Mouse (Mus musculus): ENCODE measurements around the gene Npcd. TPM values are rescaled to one million over a fixed set of nuclear protein-coding genes. Genes with fewer than 3 reads are reported as not detected.
A peak's percentile ranks its signal among the peaks of the same experiment; 100 is the strongest.

Npcd gene
- polyA plus RNA-seq (2015; fragmentation: Nextera tagmentation; extraction: Ambion mirVana) = not detected in 2 replicates

DNA sequence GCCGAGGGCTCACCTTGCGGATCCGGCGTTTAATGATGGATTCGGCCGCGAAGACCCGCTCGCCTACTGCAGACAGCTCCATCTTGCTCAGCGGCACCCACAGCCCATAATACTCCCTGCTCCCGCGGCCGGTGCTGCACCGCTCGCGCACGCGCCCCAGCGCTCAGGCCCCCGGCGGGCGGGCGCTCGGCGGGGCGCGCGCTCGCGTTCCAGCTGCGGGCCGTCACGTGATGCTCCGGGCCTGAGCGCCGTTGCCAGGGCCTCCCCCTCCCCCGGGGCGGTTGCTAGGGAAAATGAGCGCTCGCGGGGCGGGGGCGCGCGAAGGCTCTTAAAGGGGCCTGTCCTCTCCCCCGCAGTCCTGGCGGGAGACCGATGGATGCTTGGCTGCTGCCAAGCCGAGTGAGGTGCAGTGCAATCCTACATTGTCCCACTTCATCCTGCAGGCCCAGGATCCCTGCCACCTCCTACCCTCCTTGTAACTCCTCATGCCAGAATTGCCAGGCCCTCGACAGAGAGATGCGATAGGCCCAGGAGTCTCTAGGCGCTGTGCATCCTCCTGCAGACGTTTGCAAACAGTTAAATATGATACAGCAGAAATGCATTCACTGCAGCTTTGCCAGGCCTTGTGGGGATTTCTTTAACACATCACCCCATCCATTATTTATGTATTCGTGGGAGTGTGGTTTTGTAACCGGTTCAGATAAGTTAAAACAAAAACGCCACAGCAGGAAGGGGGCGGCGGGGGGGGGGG lies at the start of gene Npcd, which contains the start of gene Cbx6:
Gene Npcd, minus strand, starts transcription at position 108 of the 751 bp plus-strand sequence.
Gene Cbx6, minus strand, starts transcription at position 559 of the 751 bp plus-strand sequence.
- DNase-seq (ENCODE audit: low spot score) = peak; percentile 96

DNA sequence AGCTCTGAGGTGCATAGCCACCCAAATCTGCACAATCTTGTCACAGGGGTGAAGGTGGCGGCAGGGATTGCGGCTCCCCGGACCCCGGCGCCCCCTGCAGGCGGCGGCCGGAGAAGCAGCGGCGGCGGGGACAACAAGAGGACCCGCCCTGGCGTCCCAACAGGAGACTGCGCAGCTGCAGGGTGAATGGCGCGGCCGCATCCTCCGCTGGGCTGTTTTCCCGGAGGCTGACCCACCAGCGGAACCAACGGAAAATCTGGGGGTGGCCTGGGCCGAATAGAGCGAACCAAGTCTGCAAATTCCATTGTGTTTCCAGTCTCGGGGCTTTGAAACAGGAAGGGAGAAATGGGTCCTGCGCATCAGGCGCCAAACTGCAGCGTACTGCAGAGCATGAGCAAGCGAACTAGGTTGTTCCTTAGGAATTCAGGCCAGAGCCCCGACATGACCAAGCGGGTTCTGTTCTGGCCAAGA lies 49.4 kb upstream of the Npcd start:
- DNase-seq (ENCODE audit: low spot score) = peak; percentile 90

DNA sequence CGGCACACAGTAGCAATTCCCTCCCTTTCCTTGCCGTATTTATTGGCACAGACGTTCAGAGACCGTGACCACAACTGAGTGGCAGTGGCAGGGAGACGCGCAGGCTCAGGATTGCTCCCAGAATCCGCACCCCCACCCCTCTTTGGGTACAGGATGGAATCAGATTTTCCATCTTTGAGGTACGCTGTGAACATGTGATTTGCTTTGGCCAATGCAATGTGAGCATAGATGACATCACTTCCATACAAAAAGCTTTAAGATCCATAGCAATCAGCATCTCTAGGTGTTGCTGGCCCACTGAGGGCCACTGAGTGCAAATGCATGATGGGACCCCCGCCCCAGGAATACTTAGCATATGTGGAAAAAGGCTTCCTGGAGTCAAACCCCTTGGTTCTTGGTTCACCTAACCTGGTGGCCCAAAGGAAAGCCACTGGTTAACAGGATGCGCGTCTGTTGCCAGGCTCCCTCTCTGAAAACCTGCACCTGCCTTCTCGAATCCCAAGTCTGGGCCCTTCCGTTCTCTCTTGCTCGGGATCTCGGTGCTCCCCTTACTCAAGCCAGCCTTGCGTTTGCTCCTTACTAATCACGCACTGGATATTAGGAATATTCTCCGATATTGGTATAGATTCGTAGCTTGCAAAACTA lies 48.7 kb upstream of the Npcd start:
- peak; percentile 10 for DNase-seq (ENCODE audit: low spot score)

DNA sequence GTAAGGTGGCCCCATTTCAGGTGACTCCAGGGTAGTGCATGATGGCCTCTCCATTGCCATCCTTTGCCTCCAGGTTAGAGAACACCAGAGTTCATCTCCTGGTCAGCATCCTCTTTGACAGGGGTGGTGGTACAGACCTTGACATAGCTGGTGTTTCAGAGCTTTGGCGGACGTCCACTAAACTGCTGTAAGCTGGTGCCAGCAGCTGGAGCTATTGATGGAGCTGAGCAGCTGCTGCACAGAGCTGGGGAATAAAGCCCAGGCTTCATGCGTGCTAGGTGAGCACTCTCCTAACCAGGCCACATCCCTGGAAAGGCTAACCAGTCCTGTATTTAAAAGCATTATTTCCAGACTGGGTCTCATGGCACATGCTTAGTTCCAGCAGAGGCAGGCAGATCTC lies 46.4 kb upstream of the Npcd start:
- no peak for DNase-seq (ENCODE audit: low spot score)

DNA sequence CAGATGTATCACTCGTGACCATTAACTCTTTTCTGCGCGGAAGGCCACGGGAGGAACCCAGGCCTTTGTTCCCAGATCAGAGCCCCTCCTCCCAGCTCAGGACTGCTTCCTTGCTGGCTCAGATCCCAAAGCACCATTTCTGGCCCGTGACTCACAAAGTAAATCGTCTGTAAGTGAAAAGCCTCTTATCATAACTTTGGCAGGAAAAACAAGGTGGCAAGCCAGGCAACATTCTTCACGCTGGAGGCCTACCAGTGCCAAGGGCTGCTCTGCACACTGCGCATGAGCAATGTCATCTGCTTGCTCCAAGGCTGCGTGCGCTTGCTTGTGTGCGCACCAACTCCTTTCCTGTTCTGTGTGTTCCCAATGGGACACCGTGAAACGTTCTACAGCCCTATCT lies 45.3 kb upstream of the Npcd start:
- DNase-seq (ENCODE audit: low spot score) = no peak

DNA sequence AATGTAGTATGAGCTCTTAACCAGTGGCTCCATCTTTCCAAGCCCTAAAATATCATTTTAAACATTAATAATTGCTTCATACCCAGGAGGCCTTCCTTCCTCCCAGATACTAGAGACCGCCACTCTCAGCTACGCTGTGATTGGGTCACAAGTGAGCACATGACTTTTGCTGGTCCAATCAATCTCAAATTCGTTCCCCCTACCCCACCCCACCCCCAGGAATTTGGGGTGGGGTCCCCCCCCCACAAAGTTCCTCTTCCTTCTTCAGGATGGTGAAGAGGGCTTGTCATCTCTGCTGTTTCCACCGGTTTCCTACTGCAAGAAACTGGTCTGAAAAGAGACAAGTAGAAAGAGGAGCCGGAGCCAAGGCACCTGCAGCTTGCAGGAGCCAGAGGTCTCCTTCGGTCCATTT lies 44.7 kb upstream of the Npcd start:
- DNase-seq (ENCODE audit: low spot score) = no peak

DNA sequence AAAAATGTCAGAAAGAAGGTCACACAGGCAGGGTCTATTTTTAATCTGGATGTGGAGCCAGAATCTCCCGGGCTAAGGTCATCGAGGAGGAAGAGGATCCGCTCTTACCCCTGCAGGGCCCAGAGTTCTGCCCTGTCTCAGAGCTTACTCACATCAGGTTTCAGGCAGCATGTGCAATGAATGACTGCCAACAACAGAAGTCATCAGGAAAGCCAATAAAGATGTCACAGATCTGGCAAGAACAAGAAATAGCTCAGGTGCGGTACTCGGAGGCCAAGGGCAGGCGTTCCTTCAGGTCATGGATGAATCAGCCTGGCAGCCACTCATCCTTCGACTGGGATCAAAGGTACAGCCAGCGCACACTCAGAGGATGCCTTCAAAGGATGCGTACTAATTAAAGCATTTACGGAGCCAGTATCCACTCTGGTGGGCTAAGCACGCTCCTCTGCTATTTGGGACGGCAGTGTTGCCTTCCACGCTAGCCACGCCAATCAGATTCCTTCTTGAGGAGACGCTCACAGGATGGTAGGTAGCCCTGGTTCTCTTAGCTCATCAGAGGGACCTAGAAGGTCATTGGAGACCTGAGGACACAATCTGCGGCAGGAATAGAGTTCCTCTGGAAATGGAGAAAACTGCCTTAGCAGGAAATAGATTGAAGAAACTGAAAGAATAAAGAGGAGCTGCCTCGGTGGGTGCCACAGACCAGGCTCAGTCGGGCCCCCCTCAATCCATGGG lies 41.4 kb upstream of the Npcd start:
- DNase-seq (ENCODE audit: low spot score) = no peak

DNA sequence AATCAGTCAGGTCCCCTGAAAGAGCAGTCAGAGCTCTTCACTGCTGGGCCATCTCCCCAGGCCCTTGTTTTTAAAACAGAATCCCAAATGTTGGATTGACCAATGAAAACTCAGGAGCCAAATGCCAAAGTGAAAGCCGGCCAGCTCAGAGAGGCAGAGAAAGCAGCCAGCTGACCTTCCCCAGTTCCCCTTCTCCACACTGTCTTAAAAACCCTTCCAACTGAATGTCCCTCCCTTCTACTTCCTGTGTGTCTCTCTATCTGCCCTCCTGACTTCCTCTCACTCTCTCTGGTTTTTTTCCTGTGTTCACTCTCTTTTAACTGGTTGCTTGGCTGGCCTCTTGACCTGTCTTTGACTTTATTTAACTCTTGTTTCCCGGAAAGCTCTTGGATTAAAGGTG lies 40.0 kb upstream of the Npcd start:
- no peak for DNase-seq (ENCODE audit: low spot score)

DNA sequence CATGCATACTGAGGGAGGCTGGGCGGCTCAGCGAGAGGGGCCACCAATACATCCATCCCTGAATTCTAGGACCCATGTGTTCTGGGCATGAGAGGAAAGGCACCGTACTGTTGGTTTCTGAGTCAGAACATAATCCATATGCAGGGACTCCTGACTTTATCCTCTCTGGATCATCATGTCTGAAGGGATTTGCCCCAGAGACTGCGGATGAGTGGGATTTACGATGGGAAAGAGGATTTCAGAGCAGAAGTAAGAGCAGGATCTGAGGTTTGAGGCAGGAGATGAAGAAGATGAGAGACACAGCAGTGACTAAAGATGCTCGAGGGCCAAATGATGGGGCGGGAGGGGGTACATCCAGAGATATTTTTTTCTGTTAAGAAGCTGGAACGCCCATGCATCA lies 39.5 kb upstream of the Npcd start:
- DNase-seq (ENCODE audit: low spot score) = no peak

DNA sequence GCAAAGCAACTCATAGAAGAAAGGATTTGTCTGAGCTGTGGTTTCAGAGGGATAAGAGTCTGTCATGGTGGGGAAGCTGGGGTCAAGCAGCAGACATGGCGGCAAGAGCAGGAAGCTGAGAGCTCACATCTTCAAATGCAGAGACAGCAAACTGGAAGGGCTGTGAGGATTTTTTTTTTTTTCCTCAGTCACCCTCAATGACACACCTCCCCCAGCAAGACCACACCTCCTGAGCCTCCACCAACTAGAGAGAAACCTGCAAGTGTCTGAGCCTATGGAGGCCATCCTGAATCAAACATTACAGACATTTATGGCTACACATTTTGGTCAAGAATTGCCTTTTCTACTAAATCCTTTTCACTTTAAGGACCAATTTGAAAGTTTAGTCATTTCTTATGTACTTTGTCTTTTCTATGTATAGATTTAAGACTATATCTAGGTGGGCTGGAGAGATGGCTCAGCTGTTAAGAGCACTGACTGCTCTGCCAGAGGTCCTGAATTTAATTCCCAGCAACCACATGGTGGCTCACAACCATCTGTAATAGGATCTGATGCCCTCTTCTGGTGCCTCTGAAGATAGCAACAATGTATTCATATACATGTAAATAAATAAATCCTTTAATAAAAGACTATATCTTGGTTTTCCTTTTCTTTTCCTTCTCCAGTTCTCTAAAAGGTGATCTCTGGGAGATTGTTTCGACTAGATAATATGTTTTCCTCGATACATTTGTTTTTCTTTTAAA lies 33.4 kb upstream of the Npcd start:
- no peak for DNase-seq (ENCODE audit: low spot score)

DNA sequence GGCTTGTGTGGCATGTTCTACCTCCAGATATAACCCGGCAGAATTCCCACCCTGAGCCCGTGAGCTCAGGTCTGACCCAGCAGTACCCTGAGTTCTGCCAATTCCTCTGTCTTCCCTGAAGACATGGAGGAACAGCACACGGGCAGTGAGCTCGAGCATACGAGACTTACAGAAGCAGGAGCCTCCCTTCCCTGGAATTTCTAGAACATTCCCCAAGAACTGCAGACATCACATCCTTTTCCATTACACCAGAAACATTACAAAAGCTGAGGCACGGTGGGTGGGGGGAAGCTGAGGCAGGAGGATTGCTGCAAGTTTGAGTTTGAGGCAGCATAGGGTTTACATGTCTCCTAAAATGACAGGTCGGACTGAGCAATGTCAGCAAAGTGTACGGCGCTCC lies 25.8 kb upstream of the Npcd start:
- DNase-seq (ENCODE audit: low spot score) = no peak

DNA sequence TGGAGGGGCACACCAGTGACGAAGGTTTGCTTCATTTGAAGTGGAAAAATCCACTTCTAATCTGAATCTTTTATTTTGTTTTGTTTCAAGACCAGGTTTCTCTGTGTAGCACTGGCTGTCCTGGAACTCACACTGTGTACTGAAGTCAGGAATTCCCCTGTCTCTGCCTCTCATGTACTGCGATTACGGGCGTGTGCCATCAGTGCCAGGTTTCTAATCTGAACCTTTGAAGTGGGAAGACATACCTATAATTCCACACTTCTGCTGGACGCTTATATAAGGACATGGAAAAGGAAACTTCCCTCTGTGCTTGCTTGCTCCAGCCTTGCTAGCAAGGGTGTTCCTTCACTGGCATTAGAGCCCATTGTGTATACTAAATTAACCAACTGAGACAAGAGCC lies 24.9 kb upstream of the Npcd start:
- no peak for DNase-seq (ENCODE audit: low spot score)

DNA sequence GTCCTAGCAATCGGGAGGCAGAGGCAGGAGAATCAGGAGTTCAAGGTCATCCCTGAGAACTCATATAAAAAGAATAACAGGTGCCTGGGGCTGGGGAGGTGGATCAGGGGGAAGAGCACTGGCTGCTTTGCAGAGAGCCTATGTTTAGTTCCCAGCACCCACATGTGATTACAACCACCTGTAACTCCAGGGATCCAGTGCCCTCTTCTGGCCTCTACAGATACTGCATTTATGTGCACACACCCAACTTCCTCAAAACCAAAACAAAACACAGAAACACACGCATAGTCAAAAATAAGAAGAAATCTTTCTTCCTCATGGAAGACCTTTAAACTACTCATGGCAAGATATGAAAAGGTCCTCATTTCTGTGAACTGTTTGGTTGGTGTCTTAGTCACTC lies 16.1 kb upstream of the Npcd start:
- no peak for DNase-seq (ENCODE audit: low spot score)

DNA sequence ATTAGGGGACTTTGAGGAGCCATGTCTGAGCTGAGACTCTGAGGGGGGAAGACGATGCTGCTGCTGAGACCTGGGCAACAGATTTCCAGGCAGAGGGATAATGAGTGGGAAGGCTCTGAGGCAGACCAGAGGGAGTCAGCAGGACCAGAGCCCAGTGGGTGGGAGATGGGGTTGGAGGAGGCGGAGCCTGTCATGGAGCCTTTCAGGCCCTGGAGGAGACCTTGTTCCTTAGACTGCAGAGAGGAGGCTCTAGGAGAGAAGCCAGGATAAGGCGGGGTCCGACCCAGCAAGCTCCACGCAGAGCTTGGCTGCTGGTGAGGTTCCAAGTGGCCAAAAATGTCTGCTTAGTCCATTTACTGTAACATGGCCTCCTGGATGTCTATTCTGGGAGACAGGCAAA lies 13.1 kb upstream of the Npcd start:
- no peak for DNase-seq (ENCODE audit: low spot score)

DNA sequence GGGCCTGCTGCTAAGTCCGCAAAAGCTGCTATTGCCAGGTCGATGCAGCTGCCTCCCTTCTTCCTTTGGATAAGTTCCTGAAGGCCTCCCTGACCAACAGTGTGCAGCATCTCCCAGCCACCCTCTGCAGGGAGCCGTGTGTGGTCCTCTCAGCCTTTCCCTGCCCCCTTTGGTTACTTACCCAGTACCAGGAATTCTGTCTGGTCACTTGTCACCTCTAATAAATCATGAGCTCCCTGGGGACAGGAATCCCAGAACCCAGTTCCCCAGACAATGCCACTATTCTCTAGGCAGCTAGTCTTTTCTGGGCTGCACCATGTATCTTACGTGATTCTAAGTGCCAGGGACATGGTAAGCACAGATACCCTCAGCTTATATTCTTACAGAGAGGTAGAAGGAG lies 11.9 kb upstream of the Npcd start:
- DNase-seq (ENCODE audit: low spot score) = no peak

DNA sequence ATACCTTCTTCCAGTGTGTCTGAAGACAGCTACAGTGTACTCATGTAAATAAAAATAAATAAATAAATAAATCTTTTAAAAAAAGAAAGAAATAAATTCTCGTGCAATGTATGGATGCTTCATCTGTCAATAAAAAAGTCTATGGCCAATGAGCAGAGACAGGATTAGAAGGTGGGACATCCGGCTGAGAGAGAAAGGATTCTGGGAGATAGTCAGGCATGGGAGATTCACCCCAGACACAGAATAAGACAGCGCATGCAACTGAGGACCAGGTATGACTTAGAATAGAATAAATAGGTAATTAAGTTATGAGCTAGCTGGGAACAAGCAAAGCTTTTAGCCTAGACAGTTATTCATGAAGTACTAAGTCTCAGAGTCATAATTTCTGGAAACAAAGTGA lies 8.9 kb upstream of the Npcd start:
- DNase-seq (ENCODE audit: low spot score) = no peak

DNA sequence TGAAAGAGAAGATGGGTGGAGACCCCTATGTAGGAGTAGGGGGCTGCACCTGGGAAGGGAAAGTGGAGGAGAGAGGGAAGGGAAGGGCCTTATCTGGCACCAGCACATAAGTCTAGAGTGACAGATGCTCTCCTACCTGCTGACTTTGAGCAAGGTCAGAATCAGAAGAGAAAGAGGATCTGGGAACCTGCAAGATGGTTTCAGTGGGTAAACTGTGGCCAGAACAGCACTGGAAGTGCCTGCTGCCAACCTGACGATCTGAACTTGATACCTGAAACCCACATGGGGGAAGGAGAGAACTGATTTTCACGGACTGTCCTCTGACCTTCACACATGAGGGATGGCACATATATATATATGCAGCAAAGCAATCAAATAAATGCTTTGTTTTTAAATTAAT lies 6.2 kb upstream of the Npcd start:
- no peak for DNase-seq (ENCODE audit: low spot score)

DNA sequence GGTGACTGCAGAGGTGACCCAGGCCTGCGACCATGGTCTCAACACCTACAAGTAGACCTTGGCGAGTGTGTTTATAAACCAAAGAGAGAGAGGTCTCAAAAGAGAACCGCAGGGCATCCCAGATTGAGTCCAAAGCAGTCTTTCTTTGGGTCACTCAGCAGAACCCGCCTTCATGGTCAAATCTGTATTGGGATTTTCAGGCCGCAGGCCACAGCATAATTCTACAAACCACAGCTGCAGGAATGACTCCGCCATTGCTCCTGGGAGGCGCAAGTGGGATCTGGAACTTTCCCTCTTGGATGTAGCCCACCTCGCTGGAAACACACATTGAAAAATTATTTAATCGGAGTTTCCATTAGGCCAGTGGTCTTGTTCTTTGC lies 834 bp upstream of the Npcd start:
- DNase-seq (ENCODE audit: low spot score) = no peak

DNA sequence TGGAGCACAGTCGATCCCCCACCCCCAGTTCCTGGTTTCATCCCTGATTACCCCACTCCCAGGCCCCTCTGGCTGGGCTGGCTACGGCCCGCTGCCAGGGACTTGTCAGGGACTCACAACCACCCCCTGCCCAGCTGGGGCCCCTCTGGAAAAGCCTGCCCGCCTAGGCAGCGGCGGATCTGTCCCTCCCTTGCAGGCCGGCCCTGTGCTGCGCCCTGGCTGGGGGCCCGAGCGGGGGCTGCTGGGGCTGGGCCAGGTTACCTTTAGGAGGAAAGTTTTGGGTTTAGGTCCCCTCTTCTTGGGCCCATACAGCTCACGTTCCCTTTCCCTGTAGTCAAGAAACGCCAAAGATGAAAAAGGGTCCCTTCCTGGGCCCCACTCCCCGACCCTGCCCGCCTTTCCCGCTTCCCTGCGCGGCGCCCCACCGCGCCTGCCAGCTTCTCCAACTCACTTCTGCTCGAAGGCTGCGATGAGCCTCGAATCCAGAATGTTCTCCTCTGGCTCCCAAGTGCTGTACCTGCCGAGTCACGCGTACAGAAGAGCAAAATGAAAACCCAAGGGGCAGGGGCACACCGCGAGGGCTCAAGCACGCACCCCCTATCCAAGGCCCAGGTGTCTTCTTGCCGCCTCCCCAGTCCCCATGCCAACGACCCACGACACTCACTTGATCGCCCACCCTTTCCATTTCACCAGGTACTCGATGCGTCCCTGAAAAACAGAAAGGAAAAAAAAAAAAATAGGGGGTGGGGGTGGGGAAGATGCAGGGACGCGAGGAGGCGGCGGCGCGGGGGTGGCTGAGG lies 586 bp downstream of the Npcd start:
- no peak for DNase-seq (ENCODE audit: low spot score)

DNA sequence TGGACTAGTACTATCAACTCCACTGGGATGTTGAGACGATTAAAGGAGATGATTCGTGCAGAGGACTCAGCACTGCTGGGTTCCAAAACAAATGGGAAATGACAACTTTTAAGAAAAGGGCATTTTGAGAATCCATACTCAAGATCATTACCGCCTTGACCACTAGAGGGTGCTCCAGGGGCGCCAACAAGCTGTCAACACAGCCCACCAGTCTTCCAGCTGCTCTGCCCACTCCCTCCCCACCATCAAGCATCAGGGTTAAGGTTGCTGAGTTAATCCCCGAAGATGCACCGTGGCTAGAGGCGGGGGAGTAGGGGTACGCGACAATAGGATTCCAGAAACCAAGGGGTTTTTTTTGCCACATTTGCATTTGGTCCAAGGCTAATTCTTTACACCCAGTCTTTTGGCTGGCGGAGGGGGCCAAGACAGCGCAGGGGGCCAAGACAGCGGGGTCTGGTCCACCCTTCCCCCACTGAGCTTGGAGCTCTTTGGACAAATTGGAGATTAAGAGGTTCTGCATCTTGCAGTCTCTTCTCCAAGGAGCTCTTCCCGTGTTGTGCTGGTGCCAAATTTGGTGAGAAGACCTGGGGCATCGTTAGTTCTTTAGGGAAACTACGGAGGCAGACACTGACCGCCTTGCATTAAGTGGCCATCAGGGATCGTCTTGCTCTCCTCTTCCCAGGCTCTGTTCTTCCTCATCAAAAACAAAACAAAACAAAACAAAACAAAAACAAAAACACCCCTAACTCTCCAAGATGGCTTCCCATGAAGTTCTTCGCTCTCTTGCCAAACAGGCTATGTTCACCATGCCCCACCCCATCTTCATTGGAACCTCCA lies 1.8 kb downstream of the Npcd start:
- DNase-seq (ENCODE audit: low spot score) = peak; percentile 80
